16 mouse cellular contexts compared by ENCODE assay signal in genomic region chr10:60373543-60373936, GRCm38 (mm10). TPM values are rescaled to one million over a fixed set of nuclear protein-coding genes. Genes with fewer than 3 reads are reported as not detected.
DNase-seq lines count a peak whose midpoint lies in the region; ATAC-seq and TF ChIP-seq lines count a peak whose summit lies in the region.
"Had no signal": no experiment of that assay in that cellular context is flagged by ENCODE, and none has a peak within 500 bp of the region (broad histone marks: within the 10 kb centered on the region; RNA-seq: fewer than 3 reads in every experiment).

No protein-coding gene starts in this region.

- no peak overlapping the region for H3K4me3 ChIP-seq in gastrocnemius, adult 2 months
- H3K4me3 ChIP-seq in kidney, adult 2 months (ENCODE audit: insufficient read depth, low read depth, low read length), result no peak overlapping the region
- H3K4me3 ChIP-seq in neural tube, embryonic 13.5 days, result no peak overlapping the region
- no peak overlapping the region for H3K4me3 ChIP-seq in neural tube, embryonic 15.5 days (replicated peaks)
- no peak overlapping the region for H3K4me3 ChIP-seq in macrophage (ENCODE audit: inconsistent target)
- H3K4me3 ChIP-seq: embryonic facial prominence, embryonic 15.5 days; neural tube, embryonic 12.5 days had no signal

- H3K79me2 ChIP-seq in macrophage (ENCODE audit: inconsistent target), result peaks cover 26% of the 10 kb centered on the region; the same call in 1 of the 2 replicates

- no peaks in the 10 kb centered on the region for H3K27me3 ChIP-seq in kidney, adult 2 months (replicated peaks; ENCODE audit: control insufficient read depth, insufficient read depth, low read length)
- no peaks in the 10 kb centered on the region for H3K27me3 ChIP-seq in neural tube, embryonic 13.5 days
- no peaks in the 10 kb centered on the region for H3K27me3 ChIP-seq in neural tube, embryonic 15.5 days (replicated peaks)
- H3K27me3 ChIP-seq: embryonic facial prominence, embryonic 15.5 days; neural tube, embryonic 12.5 days had no signal

- no peaks in the 10 kb centered on the region for H3K4me1 ChIP-seq in kidney, adult 2 months (ENCODE audit: control insufficient read depth, insufficient read depth, low read length)
- H3K4me1 ChIP-seq in neural tube, embryonic 13.5 days (replicated peaks), result peaks cover 8% of the 10 kb centered on the region
- H3K4me1 ChIP-seq in neural tube, embryonic 15.5 days, result peaks cover 9% of the 10 kb centered on the region; the same call in 1 of the 2 replicates

- ATAC-seq in neural tube, embryonic 13.5 days (ENCODE audit: low read depth), result no peak
- no peak for ATAC-seq in neural tube, embryonic 15.5 days (ENCODE audit: low FRiP score)
- ATAC-seq: forebrain, embryonic 16.5 days had no signal

- no peak for DNase-seq in gastrocnemius, adult 2 months
- DNase-seq in gastrocnemius, postnatal 14 days, result no peak
- no peak for DNase-seq in kidney, adult 2 months
- DNase-seq in kidney, postnatal 36 days, result no peak
- no peak for DNase-seq in MN1 (ENCODE audit: low spot score)
- DNase-seq: cerebellum, adult 2 months; right cerebral cortex, postnatal 14 days; thymus, postnatal 4 days had no signal

- no peak for TF ChIP-seq CTCF in gastrocnemius, adult 2 months (IDR thresholded peaks at IDR 0.05)
- TF ChIP-seq CTCF in kidney, adult 2 months (conservative IDR thresholded peaks at IDR 0.05; ENCODE audit: insufficient read depth, insufficient read length, low read depth, low read length), result no peak

- H3K9ac ChIP-seq in neural tube, embryonic 13.5 days, result no peak overlapping the region
- no peak overlapping the region for H3K9ac ChIP-seq in neural tube, embryonic 15.5 days (replicated peaks)
- H3K9ac ChIP-seq: embryonic facial prominence, embryonic 15.5 days; neural tube, embryonic 12.5 days had no signal

- H3K27ac ChIP-seq in gastrocnemius, adult 2 months, result peak overlapping the region; percentile 71
- H3K27ac ChIP-seq in kidney, adult 2 months (ENCODE audit: insufficient read depth, low read depth, low read length), result peak overlapping the region; percentile 34; the same call in 1 of the 2 replicates
- H3K27ac ChIP-seq in neural tube, embryonic 13.5 days (replicated peaks), result 0 out of 2 replicates have a peak overlapping the region, but pooled peaks have one; percentile 18
- no peak overlapping the region for H3K27ac ChIP-seq in neural tube, embryonic 15.5 days (replicated peaks)
- H3K27ac ChIP-seq in macrophage, result peak overlapping the region; percentile 97
- H3K27ac ChIP-seq: embryonic facial prominence, embryonic 15.5 days; neural tube, embryonic 12.5 days had no signal

- intact Hi-C loops in gastrocnemius, adult 2 months (cut with DNase I), result no loop called here
- intact Hi-C loops in gastrocnemius, postnatal 14 days (cut with DNase I; ENCODE audit: low total_unique reads), result no loop called here

- no peaks in the 10 kb centered on the region for H3K36me3 ChIP-seq in kidney, adult 2 months (ENCODE audit: control insufficient read depth, insufficient read depth, low read length)
- H3K36me3 ChIP-seq in neural tube, embryonic 13.5 days, result no peaks in the 10 kb centered on the region
- H3K36me3 ChIP-seq in neural tube, embryonic 15.5 days, result no peaks in the 10 kb centered on the region
- H3K36me3 ChIP-seq in macrophage (ENCODE audit: inconsistent target), result peaks cover 24% of the 10 kb centered on the region
- H3K36me3 ChIP-seq: embryonic facial prominence, embryonic 15.5 days; neural tube, embryonic 12.5 days had no signal

- no peak overlapping the region for H3K4me2 ChIP-seq in neural tube, embryonic 13.5 days
- no peak overlapping the region for H3K4me2 ChIP-seq in neural tube, embryonic 15.5 days
- H3K4me2 ChIP-seq: embryonic facial prominence, embryonic 15.5 days; neural tube, embryonic 12.5 days had no signal

- 49% methylated on average over 6 of the region's 6 CpGs for WGBS in kidney, adult 2 months
- WGBS in neural tube, embryonic 13.5 days, result 75% methylated on average over 6 of the region's 6 CpGs
- 75% methylated on average over 6 of the region's 6 CpGs for WGBS in neural tube, embryonic 15.5 days
- 66% methylated on average over 6 of the region's 6 CpGs for WGBS in macrophage (ENCODE audit: missing documents)

- TF ChIP-seq POLR2A in kidney, adult 2 months (IDR thresholded peaks at IDR 0.05; ENCODE audit: low read depth, low read length), result no peak

- H3K9me3 ChIP-seq in neural tube, embryonic 13.5 days, result no peaks in the 10 kb centered on the region
- H3K9me3 ChIP-seq in neural tube, embryonic 15.5 days (replicated peaks), result no peaks in the 10 kb centered on the region
- H3K9me3 ChIP-seq: embryonic facial prominence, embryonic 15.5 days; neural tube, embryonic 12.5 days had no signal

RNA-seq across cellular contexts. Expression of gene Gm17455, which starts 26.0 kb away (rescaled TPM):
- under 1 TPM in 1 of 2 experiments, not detected in 1; 0.31 TPM for total RNA-seq in gastrocnemius, adult 2 months (2021)
- under 1 TPM in 1 of 2 experiments, not detected in 1; 0.27 TPM for total RNA-seq in gastrocnemius, postnatal 14 days (2021)
- polyA plus RNA-seq in kidney, adult 2 months (2012; rRNA removed), result not detected in 2 replicates
- polyA plus RNA-seq in neural tube, embryonic 13.5 days (2015; fragmentation: Nextera tagmentation; extraction: Ambion mirVana), result 4.9 and 12.3 TPM in 2 replicates
- 11.3 and 12.5 TPM in 2 replicates for polyA plus RNA-seq in neural tube, embryonic 15.5 days (2015; fragmentation: Nextera tagmentation; extraction: Ambion mirVana)
- total RNA-seq in macrophage (2018; cell fraction: chromatin; rRNA removed), result 1 to 10 TPM in 6 of 26 experiments, under 1 TPM in 2, not detected in 18; 0.81 to 7.0 (median 1.4) TPM
- under 1 TPM in 7 of 26 experiments, not detected in 19; 0.14 to 0.59 (median 0.29) TPM for total RNA-seq in macrophage (2018; cell fraction: cytosol; rRNA removed)
- total RNA-seq in macrophage (2018; cell fraction: nucleus; rRNA removed), result 10 to 100 TPM in 1 of 26 experiments, 1 to 10 TPM in 9, under 1 TPM in 1, not detected in 15; 0.88 to 10.1 (median 1.5) TPM
- polyA plus RNA-seq in macrophage (2018), result not detected in 3 replicates
- total RNA-seq: adrenal gland, postnatal 4 days; layer of hippocampus, adult 18-20 months had no signal

RNA-seq across cellular contexts. Expression of gene Vsir, which starts 26.9 kb away (rescaled TPM):
- total RNA-seq in gastrocnemius, adult 2 months (2021), result 1 to 10 TPM; 6.2 to 6.4 TPM
- total RNA-seq in gastrocnemius, postnatal 14 days (2021), result 10 to 100 TPM; 12.9 to 14.7 TPM
- 15.7 and 20.8 TPM in 2 replicates for polyA plus RNA-seq in kidney, adult 2 months (2012; rRNA removed)
- polyA plus RNA-seq in neural tube, embryonic 13.5 days (2015; fragmentation: Nextera tagmentation; extraction: Ambion mirVana), result 2.8 and 3.0 TPM in 2 replicates
- polyA plus RNA-seq in neural tube, embryonic 15.5 days (2015; fragmentation: Nextera tagmentation; extraction: Ambion mirVana), result 4.5 and 4.6 TPM in 2 replicates
- total RNA-seq in macrophage (2018; cell fraction: chromatin; rRNA removed), result 100 to 1,000 TPM in 6 of 26 experiments, 10 to 100 TPM in 20; 10.8 to 164 (median 60.8) TPM
- 100 to 1,000 TPM in 24 of 26 experiments, 10 to 100 TPM in 2; 90.4 to 273 (median 157) TPM for total RNA-seq in macrophage (2018; cell fraction: cytosol; rRNA removed)
- total RNA-seq in macrophage (2018; cell fraction: nucleus; rRNA removed), result 100 to 1,000 TPM in 24 of 26 experiments, 10 to 100 TPM in 2; 88.2 to 317 (median 168) TPM
- polyA plus RNA-seq in macrophage (2018), result 165 to 459 TPM (median 279 TPM) in 3 replicates
